Mouse (Mus musculus) heart, postnatal 0 days (tissue): Measurements from ENCODE around the gene Rsph14.

Experiments
- CTCF ChIP-seq: IDR thresholded peaks from 2 replicates; pipeline ENCODE4 v1.5.1; 2016; ENCODE audit warnings: antibody characterized with exemption, control low read depth, low read depth
- EP300 ChIP-seq: IDR thresholded peaks from 2 replicates; pipeline ENCODE4 v1.6.1; 2016; ENCODE audit warnings: antibody characterized with exemption, low read depth

DNA sequence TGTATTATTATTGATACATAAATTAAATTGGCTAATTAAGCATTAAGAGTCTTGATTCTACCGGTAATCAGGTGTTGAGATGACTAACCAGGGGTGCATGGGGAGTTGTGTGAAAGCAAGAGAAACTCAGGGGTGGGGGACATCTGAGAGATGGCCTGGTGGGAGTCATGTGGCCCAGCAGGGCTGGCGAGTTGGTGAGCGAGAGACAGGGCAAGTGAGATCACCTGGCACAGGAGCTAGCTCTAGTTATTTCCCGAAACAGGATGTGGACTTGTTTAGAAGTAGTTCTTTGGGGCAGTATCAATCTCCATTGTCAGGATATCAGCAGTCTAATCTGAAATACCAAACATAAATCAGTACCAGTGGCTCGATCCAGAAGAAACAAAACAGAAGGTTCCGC, 100.8 kb downstream of the Rsph14 start:
- TF ChIP-seq CTCF (no peak), EP300 (no peak)
